Mouse (Mus musculus): ENCODE measurements at regions not wholly inside any gene's neighbourhood (a gene's known extent, or its start where the extent isn't known, plus 50 kb on each side); places are given as distances from the start of the nearest gene placed in this dataset.

- Histone ChIP-seq H3K36me3 (ENCODE audit: control insufficient read depth in 1 of 2, insufficient read depth in 2 of 2, low read length in 2 of 2) (no peaks in the 10 kb centered on the region), H3K9me3 (replicated peaks; ENCODE audit: insufficient read depth, low read length) (no peaks in the 10 kb centered on the region), H3K4me3 (ENCODE audit: control insufficient read depth in 1 of 2, insufficient read depth in 1 of 2, low read depth in 2 of 2, low read length in 2 of 2) (no peak overlapping the region), H3K27me3 (ENCODE audit: control insufficient read depth in 1 of 2, insufficient read depth in 2 of 2, low read length in 2 of 2) (no peaks in the 10 kb centered on the region), H3K79me2 (ENCODE audit: control insufficient read depth, insufficient read depth, low read length, poor library complexity) (no peaks in the 10 kb centered on the region), H3K9ac (ENCODE audit: control insufficient read depth, low read depth, low read length, poor library complexity, severe bottlenecking) (no peak overlapping the region), H3K27ac (ENCODE audit: control insufficient read depth, low read depth, low read length) (no peak overlapping the region), H3K4me1 (ENCODE audit: control insufficient read depth in 1 of 2, insufficient read depth in 2 of 2, low read length in 2 of 2) (no peaks in the 10 kb centered on the region)
- no peak for DNase-seq (ENCODE audit: low read depth, low spot score)
- TF ChIP-seq POLR2A (IDR thresholded peaks at IDR 0.05; ENCODE audit: control insufficient read depth in 1 of 2, insufficient read depth in 1 of 2, low read depth in 1 of 2, low read length in 2 of 2, poor library complexity in 1 of 2) (no peak), SMC3 (IDR thresholded peaks at IDR 0.05; ENCODE audit: low read depth, low read length) (no peak), MYC (IDR thresholded peaks at IDR 0.05; ENCODE audit: low read depth, low read length) (no peak), TBP (IDR thresholded peaks at IDR 0.05; ENCODE audit: low read depth, low read length) (no peak), ZNF384 (IDR thresholded peaks at IDR 0.05; ENCODE audit: low read depth, low read length) (no peak), TAL1 (IDR thresholded peaks at IDR 0.05; ENCODE audit: low read length) (no peak), MAFK (IDR thresholded peaks at IDR 0.05; ENCODE audit: borderline replicate concordance, low read depth, low read length) (no peak), CTCF (IDR thresholded peaks at IDR 0.05 in 2 of 3, conservative IDR thresholded peaks at IDR 0.05 in 1 of 3; ENCODE audit: control insufficient read depth in 1 of 3, insufficient read depth in 1 of 3, low read depth in 2 of 3, low read length in 3 of 3, poor library complexity in 1 of 3, severe bottlenecking in 1 of 3) (no peak)
Measured at GRCm38 (mm10) chr2:9607547-9607946, 273.5 kb upstream of the 4930412O13Rik start.

GRCm38 (mm10) chr2:9614415-9614814, 266.6 kb upstream of the 4930412O13Rik start:
- H3K79me2 ChIP-seq (ENCODE audit: control insufficient read depth, insufficient read depth, low read length, poor library complexity), result no peaks in the 10 kb centered on the region
- H3K4me3 ChIP-seq (ENCODE audit: control insufficient read depth in 1 of 2, insufficient read depth in 1 of 2, low read depth in 2 of 2, low read length in 2 of 2), result no peak overlapping the region
- H3K27me3 ChIP-seq (ENCODE audit: control insufficient read depth in 1 of 2, insufficient read depth in 2 of 2, low read length in 2 of 2), result no peaks in the 10 kb centered on the region
- TF ChIP-seq POLR2AphosphoS5 (IDR thresholded peaks at IDR 0.05; ENCODE audit: borderline replicate concordance, low read depth, low read length), result no peak
- no peak for TF ChIP-seq CTCF (IDR thresholded peaks at IDR 0.05 in 2 of 3, conservative IDR thresholded peaks at IDR 0.05 in 1 of 3; ENCODE audit: control insufficient read depth in 1 of 3, insufficient read depth in 1 of 3, low read depth in 2 of 3, low read length in 3 of 3, poor library complexity in 1 of 3, severe bottlenecking in 1 of 3)
- TF ChIP-seq NRF1 (IDR thresholded peaks at IDR 0.05; ENCODE audit: insufficient read depth, low read depth, low read length, poor library complexity, severe bottlenecking), result no peak
- no peak for TF ChIP-seq MYC (IDR thresholded peaks at IDR 0.05; ENCODE audit: low read depth, low read length)
- no peak for TF ChIP-seq GATA1 (IDR thresholded peaks at IDR 0.05; ENCODE audit: low read depth, low read length)
- TF ChIP-seq KAT2A (conservative IDR thresholded peaks at IDR 0.05; ENCODE audit: low read depth, low read length), result no peak
- no peak for TF ChIP-seq MEF2A (IDR thresholded peaks at IDR 0.05; ENCODE audit: extremely low read depth, insufficient replicate concordance, low read depth, low read length, poor library complexity, severe bottlenecking)
- no peak for TF ChIP-seq POLR2A (IDR thresholded peaks at IDR 0.05; ENCODE audit: control insufficient read depth in 1 of 2, insufficient read depth in 1 of 2, low read depth in 1 of 2, low read length in 2 of 2, poor library complexity in 1 of 2)
- TF ChIP-seq USF1 (IDR thresholded peaks at IDR 0.05; ENCODE audit: low read depth, low read length), result no peak
- H3K9me3 ChIP-seq (replicated peaks; ENCODE audit: insufficient read depth, low read length), result no peaks in the 10 kb centered on the region
- no peak overlapping the region for H3K27ac ChIP-seq (ENCODE audit: control insufficient read depth, low read depth, low read length)
- H3K36me3 ChIP-seq (ENCODE audit: control insufficient read depth in 1 of 2, insufficient read depth in 2 of 2, low read length in 2 of 2), result no peaks in the 10 kb centered on the region
- H3K9ac ChIP-seq (ENCODE audit: control insufficient read depth, low read depth, low read length, poor library complexity, severe bottlenecking), result no peak overlapping the region
- DNase-seq (ENCODE audit: low read depth, low spot score), result no peak
- no peaks in the 10 kb centered on the region for H3K4me1 ChIP-seq (ENCODE audit: control insufficient read depth in 1 of 2, insufficient read depth in 2 of 2, low read length in 2 of 2)

- TF ChIP-seq MYB (IDR thresholded peaks at IDR 0.05; ENCODE audit: low read depth, low read length) (no peak), SIN3A (IDR thresholded peaks at IDR 0.05; ENCODE audit: low read length) (no peak), HCFC1 (IDR thresholded peaks at IDR 0.05; ENCODE audit: low read depth, low read length) (no peak), TBP (IDR thresholded peaks at IDR 0.05; ENCODE audit: low read depth, low read length) (no peak), GATA1 (IDR thresholded peaks at IDR 0.05; ENCODE audit: low read depth, low read length) (no peak), MXI1 (IDR thresholded peaks at IDR 0.05; ENCODE audit: low read depth, low read length) (no peak), POLR2AphosphoS2 (IDR thresholded peaks at IDR 0.05; ENCODE audit: low read length) (no peak), MAFK (IDR thresholded peaks at IDR 0.05; ENCODE audit: borderline replicate concordance, low read depth, low read length) (no peak), NRF1 (IDR thresholded peaks at IDR 0.05; ENCODE audit: insufficient read depth, low read depth, low read length, poor library complexity, severe bottlenecking) (no peak)
- H3K27me3 ChIP-seq (ENCODE audit: control insufficient read depth in 1 of 2, insufficient read depth in 2 of 2, low read length in 2 of 2), result no peaks in the 10 kb centered on the region
- no peaks in the 10 kb centered on the region for H3K36me3 ChIP-seq (ENCODE audit: control insufficient read depth in 1 of 2, insufficient read depth in 2 of 2, low read length in 2 of 2)
- H3K79me2 ChIP-seq (ENCODE audit: control insufficient read depth, insufficient read depth, low read length, poor library complexity), result no peaks in the 10 kb centered on the region
- no peaks in the 10 kb centered on the region for H3K4me1 ChIP-seq (ENCODE audit: control insufficient read depth in 1 of 2, insufficient read depth in 2 of 2, low read length in 2 of 2)
- no peaks in the 10 kb centered on the region for H3K9me3 ChIP-seq (replicated peaks; ENCODE audit: insufficient read depth, low read length)
- no peak overlapping the region for H3K4me3 ChIP-seq (ENCODE audit: control insufficient read depth in 1 of 2, insufficient read depth in 1 of 2, low read depth in 2 of 2, low read length in 2 of 2)
- no peak overlapping the region for H3K9ac ChIP-seq (ENCODE audit: control insufficient read depth, low read depth, low read length, poor library complexity, severe bottlenecking)
- no peak overlapping the region for H3K27ac ChIP-seq (ENCODE audit: control insufficient read depth, low read depth, low read length)
- no peak for DNase-seq (ENCODE audit: low read depth, low spot score)
Measured at GRCm38 (mm10) chr2:9616292-9616691, 264.8 kb upstream of the 4930412O13Rik start.
